Mouse (Mus musculus) olfactory bulb, adult 2 months (tissue): ENCODE measurements around the gene Gm17268. TPM values are rescaled to one million over a fixed set of nuclear protein-coding genes. Genes with fewer than 3 reads are reported as not detected.

Experiments used
- H3K27ac ChIP-seq: fragments of 200-500 bp; 2 replicates; pipeline ENCODE4 v1.5.1; 2012; ENCODE audit warnings: low read depth, low read length; ENCODE audit not compliant: insufficient read depth
- H3K4me1 ChIP-seq: fragments of 200-500 bp; 2 replicates; pipeline ENCODE4 v1.6.1; 2012; ENCODE audit warnings: low read length; ENCODE audit not compliant: control insufficient read depth, insufficient read depth
- H3K4me3 ChIP-seq: fragments of 200-500 bp; 2 replicates; pipeline ENCODE4 v1.5.1; 2012; ENCODE audit warnings: mild to moderate bottlenecking, low read depth, low read length, moderate library complexity; ENCODE audit not compliant: insufficient read depth
- CTCF ChIP-seq: fragments of 200-500 bp; IDR thresholded peaks from 2 replicates; pipeline ENCODE4 v1.5.1; 2012; ENCODE audit warnings: low read depth, mild to moderate bottlenecking, low read length, moderate library complexity; ENCODE audit not compliant: insufficient read depth
- POLR2A ChIP-seq: fragments of 200-500 bp; IDR thresholded peaks from 2 replicates; pipeline ENCODE4 v1.6.1; 2012; ENCODE audit warnings: mild to moderate bottlenecking, low read depth, low read length, moderate library complexity; ENCODE audit not compliant: insufficient read depth
- WGBS: fragments of 180-500 bp; shearing (Covaris S2); methylation state at CpG from one replicate; pipeline ENCODE4 v1.1.7; 2018; 5-methylcytosine and 5-hydroxymethylcytosine counted together
- polyA plus RNA-seq: library from polyadenylated mRNA; stranded (reverse); fragments of >200 nt; gene quantifications from 2 replicates; pipeline ENCODE4 v1.2.4, GENCODE M21; 2012; ENCODE audit warnings: low replicate concordance; ENCODE audit not compliant: missing spikeins, insufficient read depth, insufficient read length

The Gm17268 gene
- polyA plus RNA-seq, 1 experiment = not detected

- TF ChIP-seq CTCF (no peak), POLR2A (no peak)
- no peak overlapping the region for H3K27ac ChIP-seq
- H3K4me1 ChIP-seq = no peaks in the 10 kb centered on the region
- H3K4me3 ChIP-seq = no peak overlapping the region
These were observed 18.6 kb downstream of the Gm17268 start for GRCm38 (mm10) chr11:82019793-82020192.

GRCm38 (mm10) chr11:82019389-82019788, 19.0 kb downstream of the Gm17268 start:
- 63% methylated on average over 2 of the region's 2 CpGs for WGBS
- no peaks in the 10 kb centered on the region for H3K4me1 ChIP-seq
- no peak for TF ChIP-seq POLR2A

GRCm38 (mm10) chr11:82016181-82016780, 22.1 kb downstream of the Gm17268 start:
- WGBS = 87% methylated on average over 3 of the region's 3 CpGs

More at GRCm38 (mm10) chr11:82019389-82019788, 19.0 kb downstream of the Gm17268 start:
- no peak overlapping the region for H3K27ac ChIP-seq
- no peak overlapping the region for H3K4me3 ChIP-seq

GRCm38 (mm10) chr11:82015066-82015465, 23.3 kb downstream of the Gm17268 start:
- Histone ChIP-seq H3K4me3 (no peak overlapping the region), H3K27ac (no peak overlapping the region), H3K4me1 (peaks cover 2% of the 10 kb centered on the region; the same call in 1 of the 2 replicates)
- 74% methylated on average over 2 of the region's 2 CpGs for WGBS
- TF ChIP-seq CTCF = no peak
- no peak for TF ChIP-seq POLR2A

More at GRCm38 (mm10) chr11:82016181-82016780, 22.1 kb downstream of the Gm17268 start:
- Histone ChIP-seq H3K4me1 (peaks cover 2% of the 10 kb centered on the region; the same call in 1 of the 2 replicates), H3K4me3 (no peak overlapping the region), H3K27ac (no peak overlapping the region)
- TF ChIP-seq CTCF (no peak), POLR2A (no peak)

- WGBS = 67% methylated on average over 1 of the region's 1 CpGs
- no peak for TF ChIP-seq CTCF
- TF ChIP-seq POLR2A = no peak
- Histone ChIP-seq H3K4me3 (no peak overlapping the region), H3K4me1 (peaks cover 2% of the 10 kb centered on the region; the same call in 1 of the 2 replicates), H3K27ac (no peak overlapping the region)
These were observed 24.6 kb downstream of the Gm17268 start for GRCm38 (mm10) chr11:82013756-82014155.

- H3K4me1 ChIP-seq = peaks cover 2% of the 10 kb centered on the region; the same call in 1 of the 2 replicates
- TF ChIP-seq CTCF (no peak), POLR2A (no peak)
These were observed 26.8 kb downstream of the Gm17268 start for GRCm38 (mm10) chr11:82011411-82012193.

GRCm38 (mm10) chr11:82010115-82010514, 28.2 kb downstream of the Gm17268 start:
- 96% methylated on average over 3 of the region's 3 CpGs for WGBS
- H3K4me3 ChIP-seq = no peak overlapping the region
- no peak for TF ChIP-seq CTCF
- no peak for TF ChIP-seq POLR2A
- H3K4me1 ChIP-seq = peaks cover 2% of the 10 kb centered on the region; the same call in 1 of the 2 replicates
- no peak overlapping the region for H3K27ac ChIP-seq

More at GRCm38 (mm10) chr11:82011411-82012193, 26.8 kb downstream of the Gm17268 start:
- Histone ChIP-seq H3K4me3 (no peak overlapping the region), H3K27ac (no peak overlapping the region)
- 61% methylated on average over 8 of the region's 8 CpGs for WGBS

GRCm38 (mm10) chr11:82006796-82007423, 31.5 kb downstream of the Gm17268 start:
- 31% methylated on average over 12 of the region's 12 CpGs for WGBS
- TF ChIP-seq CTCF = no peak
- TF ChIP-seq POLR2A = no peak
- Histone ChIP-seq H3K4me3 (no peak overlapping the region), H3K4me1 (peaks cover 2% of the 10 kb centered on the region; the same call in 1 of the 2 replicates), H3K27ac (no peak overlapping the region)

- no peak for TF ChIP-seq CTCF
- no peak for TF ChIP-seq POLR2A
- no peaks in the 10 kb centered on the region for H3K4me1 ChIP-seq
- H3K27ac ChIP-seq = no peak overlapping the region
- no peak overlapping the region for H3K4me3 ChIP-seq
- WGBS = 80% methylated on average over 2 of the region's 2 CpGs
These were observed 33.6 kb downstream of the Gm17268 start for GRCm38 (mm10) chr11:82004810-82005209.
